22 mouse cellular contexts compared by ENCODE assay signal in the genomic region with DNA sequence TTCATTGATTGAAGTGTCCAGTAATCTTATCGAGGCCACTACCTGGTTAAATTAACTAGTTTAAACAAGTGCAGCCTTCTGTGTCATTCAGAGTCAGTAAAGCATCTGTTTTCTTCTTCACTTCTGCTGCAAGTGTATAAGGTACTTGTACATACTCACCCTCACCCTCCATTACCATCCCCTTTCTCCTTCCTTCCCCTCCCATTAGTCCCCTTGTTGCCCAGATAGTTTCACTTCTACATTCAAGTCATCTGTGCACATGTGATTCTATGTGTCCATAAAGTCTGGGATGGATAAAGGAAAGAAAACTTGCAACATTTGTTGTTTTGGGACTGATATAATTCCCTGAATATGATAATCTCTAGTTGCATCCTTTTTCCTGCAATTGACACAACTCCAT.
"Had no signal": no experiment of that assay in that cellular context is flagged by ENCODE, and none has a peak within 500 bp of the region (broad histone marks: within the 10 kb centered on the region; RNA-seq: fewer than 3 reads in every experiment).

No protein-coding gene starts in this region.

- DNase-seq: kidney, adult 2 months; kidney, postnatal 25 days; layer of hippocampus, postnatal 36 days; left cerebral cortex, postnatal 4 days; liver, postnatal 0 days; lung, embryonic 14.5 days; midbrain, embryonic 14.5 days; retina, postnatal 1 day; right cerebral cortex, postnatal 25 days; thymus, adult 18-20 months; thymus, postnatal 36 days had no signal

- H3K4me3 ChIP-seq: limb, embryonic 12.5 days; limb, embryonic 15.5 days; megakaryocyte, embryonic 14.5 days; neural tube, embryonic 12.5 days; neural tube, embryonic 15.5 days had no signal

- ATAC-seq: intestine, postnatal 0 days; liver, postnatal 0 days; lung, postnatal 0 days had no signal

- H3K4me1 ChIP-seq: limb, embryonic 12.5 days; limb, embryonic 15.5 days; neural tube, embryonic 12.5 days; neural tube, embryonic 15.5 days had no signal

- H3K27ac ChIP-seq: kidney, postnatal 0 days; limb, embryonic 12.5 days; limb, embryonic 15.5 days; liver, embryonic 14.5 days; neural tube, embryonic 12.5 days; neural tube, embryonic 15.5 days had no signal

- H3K9me3 ChIP-seq: limb, embryonic 12.5 days; limb, embryonic 15.5 days; megakaryocyte, embryonic 14.5 days; neural tube, embryonic 12.5 days; neural tube, embryonic 15.5 days had no signal

- H3K4me2 ChIP-seq: limb, embryonic 12.5 days; limb, embryonic 15.5 days; liver, embryonic 11.5 days; lung, embryonic 14.5 days; midbrain, embryonic 11.5 days; neural tube, embryonic 12.5 days; neural tube, embryonic 15.5 days had no signal

- H3K9ac ChIP-seq: limb, embryonic 12.5 days; limb, embryonic 15.5 days; liver, embryonic 14.5 days; liver, postnatal 0 days; lung, embryonic 14.5 days; neural tube, embryonic 12.5 days; neural tube, embryonic 15.5 days had no signal

- H3K36me3 ChIP-seq: limb, embryonic 12.5 days; limb, embryonic 15.5 days; neural tube, embryonic 12.5 days; neural tube, embryonic 15.5 days had no signal

- H3K27me3 ChIP-seq: limb, embryonic 15.5 days; megakaryocyte, embryonic 14.5 days; neural tube, embryonic 12.5 days had no signal
